Mouse (Mus musculus) lung, postnatal 10 days (tissue): Measurements from ENCODE around the gene Mrgprb2.

Experiments
- DNase-seq: peaks from one replicate; pipeline ENCODE4 v3.0.0; 2021

The Mrgprb2 gene

DNA sequence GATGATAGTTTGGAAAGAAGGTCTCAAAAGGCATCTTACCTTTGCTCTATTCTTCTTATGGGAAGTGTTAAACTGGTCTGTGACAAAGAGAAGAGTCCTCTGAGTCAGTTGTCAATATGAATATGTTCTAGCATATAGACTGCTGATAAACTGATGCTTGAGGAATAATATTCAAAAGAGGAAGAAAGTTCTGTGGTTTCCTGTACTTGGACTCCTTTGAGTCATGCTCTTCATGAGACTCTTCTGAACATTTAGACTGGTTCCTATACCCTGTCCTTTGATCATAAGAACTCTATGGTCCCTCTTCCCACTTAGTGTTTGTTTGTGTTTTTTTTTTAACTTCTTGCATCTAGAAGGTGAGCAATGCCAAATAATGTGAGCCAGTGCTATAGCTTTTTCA lies at the start of gene Mrgprb2:
TSS of gene Mrgprb2 (minus strand) at position 101 of the 400 bp plus-strand sequence.
- DNase-seq, result no peak
